Mouse (Mus musculus): ENCODE results near the gene Ppm1h. TPM values are rescaled to one million over a fixed set of nuclear protein-coding genes. Genes with fewer than 3 reads are reported as not detected.
A peak's percentile ranks its signal among the peaks of the same experiment; 100 is the strongest.

The Ppm1h gene
- polyA plus RNA-seq, 1 experiment from 2014 or later, result 20.2 TPM

- 61% methylated on average over 17 of the region's 17 CpGs for WGBS
- peak; percentile 91 for ATAC-seq (replicated peaks; ENCODE audit: low FRiP score)
- peaks cover 11% of the 10 kb centered on the region for H3K4me1 ChIP-seq
- no peak overlapping the region for H3K4me2 ChIP-seq
- H3K9ac ChIP-seq, result no peak overlapping the region
- no peaks in the 10 kb centered on the region for H3K27me3 ChIP-seq
- H3K36me3 ChIP-seq, result peaks cover 77% of the 10 kb centered on the region
- no peak overlapping the region for H3K4me3 ChIP-seq (replicated peaks)
- H3K9me3 ChIP-seq (replicated peaks), result no peaks in the 10 kb centered on the region
- peak overlapping the region; percentile 86 for H3K27ac ChIP-seq
Measured at GRCm38 (mm10) chr10:122994402-122995107, 316.0 kb downstream of the Ppm1h start.

MicroRNAs within 50 kb of the gene (microRNA counts, 519-probe panel; counts per million panel counts)
- 4,357 counts per million, percentile 98 among the panel's probes with 10 or more counts for microRNA mmu-let-7i

Small RNAs within 50 kb of the gene (microRNA-seq; reads per million reads assigned to microRNA genes)
- gene Mir6412 (not detected), gene Mir8104 (not detected), gene Mirlet7i (52,764 reads per million, percentile 99 among the genes with 10 or more reads in this experiment)

Other genes with a start within 250 kb of the Ppm1h start
- gene Avpr1a, start 230.3 kb upstream of the Ppm1h start, polyA plus RNA-seq (2015; fragmentation: Nextera tagmentation; extraction: Ambion mirVana), result 3.0 and 3.8 TPM in 2 replicates

All from kidney, embryonic 15.5 days (tissue).